ENCODE assay signal across 14 mouse cellular contexts in the genomic region with DNA sequence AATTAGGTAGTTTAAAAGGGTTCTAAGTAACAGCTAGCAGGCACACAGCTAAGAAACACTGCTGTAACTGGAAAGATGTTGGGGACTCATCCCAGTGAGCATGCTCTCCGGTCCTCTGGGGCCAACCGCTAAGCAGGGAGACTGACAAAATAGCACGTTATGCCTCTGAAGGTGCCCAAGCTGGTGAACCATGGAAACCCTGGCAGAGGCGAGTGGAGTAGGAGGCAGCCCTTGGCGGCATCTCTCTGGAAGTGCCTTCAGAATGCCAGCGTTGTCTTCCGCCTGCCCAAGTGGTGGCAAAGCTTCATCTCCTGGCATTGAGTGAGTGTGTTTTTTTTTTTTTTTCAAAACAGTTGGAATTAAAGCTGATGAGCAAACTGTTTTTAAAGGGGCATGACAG.
DNase-seq lines count a peak whose midpoint lies in the region; ATAC-seq lines count a peak whose summit lies in the region.
"Had no signal": no experiment of that assay in that cellular context is flagged by ENCODE, and none has a peak within 500 bp of the region (broad histone marks: within the 10 kb centered on the region; RNA-seq: fewer than 3 reads in every experiment).

No protein-coding gene starts in this region.

- 43% methylated on average over 7 of the region's 7 CpGs for WGBS in forebrain, embryonic 15.5 days
- 95% methylated on average over 7 of the region's 7 CpGs for WGBS in forebrain, embryonic 10.5 days
- 71% methylated on average over 7 of the region's 7 CpGs for WGBS in neural tube, embryonic 13.5 days

- H3K9me3 ChIP-seq in forebrain, embryonic 15.5 days, result no peaks in the 10 kb centered on the region
- H3K9me3 ChIP-seq in forebrain, embryonic 10.5 days, result no peaks in the 10 kb centered on the region
- H3K9me3 ChIP-seq in neural tube, embryonic 13.5 days, result no peaks in the 10 kb centered on the region
- H3K9me3 ChIP-seq: heart, embryonic 15.5 days; limb, embryonic 13.5 days had no signal

- 0 out of 2 replicates have a peak overlapping the region, but pooled peaks have one; percentile 7 for H3K4me2 ChIP-seq in forebrain, embryonic 15.5 days (replicated peaks)
- H3K4me2 ChIP-seq in neural tube, embryonic 13.5 days, result no peak overlapping the region
- H3K4me2 ChIP-seq: heart, embryonic 15.5 days; limb, embryonic 13.5 days had no signal

- H3K27me3 ChIP-seq in forebrain, embryonic 15.5 days, result no peaks in the 10 kb centered on the region
- H3K27me3 ChIP-seq in forebrain, embryonic 10.5 days (ENCODE audit: poor library complexity, severe bottlenecking), result no peaks in the 10 kb centered on the region
- H3K27me3 ChIP-seq in neural tube, embryonic 13.5 days, result no peaks in the 10 kb centered on the region
- H3K27me3 ChIP-seq: limb, embryonic 13.5 days; Patski had no signal

- no peak for DNase-seq in forebrain, embryonic 10.5 days (ENCODE audit: extremely low spot score, low spot score)
- DNase-seq in neural tube, embryonic 10.5 days (ENCODE audit: extremely low spot score, low spot score), result no peak
- DNase-seq in layer of hippocampus, postnatal 14 days (ENCODE audit: low spot score in 2 of 2), result peak; percentile 65 to 84
- peak; percentile 15 to 21 for DNase-seq in right cerebral cortex, postnatal 36 days (ENCODE audit: low spot score in 2 of 2)
- DNase-seq in spleen, postnatal 36 days (ENCODE audit: low spot score in 2 of 2), result no peak
- DNase-seq: adrenal gland, postnatal 25 days had no signal

- peak; percentile 70 for ATAC-seq in forebrain, embryonic 15.5 days (replicated peaks)
- peak; percentile 52 for ATAC-seq in neural tube, embryonic 13.5 days (ENCODE audit: low read depth)
- no peak for ATAC-seq in erythroblast, adult 5-6 weeks (replicated peaks; ENCODE audit: low FRiP score, poor library complexity, severe bottlenecking)
- ATAC-seq: intestine, postnatal 0 days; lung, postnatal 0 days; Patski had no signal

- H3K4me3 ChIP-seq in forebrain, embryonic 15.5 days, result no peak overlapping the region
- no peak overlapping the region for H3K4me3 ChIP-seq in forebrain, embryonic 10.5 days
- H3K4me3 ChIP-seq in neural tube, embryonic 13.5 days, result no peak overlapping the region
- H3K4me3 ChIP-seq: heart, embryonic 15.5 days; limb, embryonic 13.5 days had no signal

- H3K4me1 ChIP-seq in forebrain, embryonic 15.5 days, result peaks cover 26% of the 10 kb centered on the region
- H3K4me1 ChIP-seq in forebrain, embryonic 10.5 days, result peaks cover 12% of the 10 kb centered on the region; the same call in 1 of the 2 replicates
- H3K4me1 ChIP-seq in neural tube, embryonic 13.5 days (replicated peaks), result peaks cover 12% of the 10 kb centered on the region; the same call in 1 of the 2 replicates
- H3K4me1 ChIP-seq: limb, embryonic 13.5 days had no signal

- no peak overlapping the region for H3K9ac ChIP-seq in forebrain, embryonic 15.5 days (replicated peaks)
- H3K9ac ChIP-seq in neural tube, embryonic 13.5 days, result no peak overlapping the region
- H3K9ac ChIP-seq: heart, embryonic 15.5 days; limb, embryonic 13.5 days had no signal

- peak overlapping the region; percentile 53; the same call in 1 of the 2 replicates for H3K27ac ChIP-seq in forebrain, embryonic 15.5 days (replicated peaks)
- H3K27ac ChIP-seq in forebrain, embryonic 10.5 days, result no peak overlapping the region
- no peak overlapping the region for H3K27ac ChIP-seq in neural tube, embryonic 13.5 days (replicated peaks)
- H3K27ac ChIP-seq: heart, embryonic 15.5 days; limb, embryonic 13.5 days had no signal

- H3K36me3 ChIP-seq in forebrain, embryonic 15.5 days, result no peaks in the 10 kb centered on the region
- peaks cover 6% of the 10 kb centered on the region; the same call in 1 of the 2 replicates for H3K36me3 ChIP-seq in forebrain, embryonic 10.5 days (replicated peaks)
- H3K36me3 ChIP-seq in neural tube, embryonic 13.5 days, result no peaks in the 10 kb centered on the region
- H3K36me3 ChIP-seq: heart, embryonic 15.5 days; limb, embryonic 13.5 days had no signal

Comparison
In these comparisons a context has a peak if more than half of its experiments do, and no peak if none do; other contexts are left out.
1. DNase-seq: peak in layer of hippocampus, postnatal 14 days (2 of 2) and right cerebral cortex, postnatal 36 days (2 of 2); none in forebrain, embryonic 10.5 days (single experiment), neural tube, embryonic 10.5 days (single experiment) and spleen, postnatal 36 days (0 of 2).